Mouse (Mus musculus): ENCODE measurements at regions not wholly inside any gene's neighbourhood (a gene's known extent, or its start where the extent isn't known, plus 50 kb on each side); places are given as distances from the start of the nearest gene placed in this dataset.

GRCm38 (mm10) chr8:34691776-34692175, 580.2 kb upstream of the Gm10131 start:
- Histone ChIP-seq H3K4me3 (ENCODE audit: low read length) (no peak overlapping the region), H3K4me2 (replicated peaks; ENCODE audit: low read depth, low read length) (no peak overlapping the region), H3K4me1 (ENCODE audit: control insufficient read depth, insufficient read depth, low read length) (no peaks in the 10 kb centered on the region), H3K9me3 (ENCODE audit: control insufficient read depth, low read length) (no peaks in the 10 kb centered on the region), H3K9ac (ENCODE audit: low read depth, low read length) (no peak overlapping the region), H3K27ac (ENCODE audit: low read depth, low read length) (no peak overlapping the region), H3K36me3 (ENCODE audit: control insufficient read depth, insufficient read depth, low read length) (no peaks in the 10 kb centered on the region), H3K27me3 (ENCODE audit: control insufficient read depth, insufficient read depth, low read length) (no peaks in the 10 kb centered on the region)
- no peak for ATAC-seq (ENCODE audit: low FRiP score, low TSS enrichment)
- 72% methylated on average over 6 of the region's 6 CpGs for WGBS

GRCm38 (mm10) chr8:34689825-34690493, 578.4 kb upstream of the Gm10131 start:
- Histone ChIP-seq H3K36me3 (ENCODE audit: control insufficient read depth, insufficient read depth, low read length) (no peaks in the 10 kb centered on the region), H3K4me2 (replicated peaks; ENCODE audit: low read depth, low read length) (peak overlapping the region; percentile 28), H3K4me3 (ENCODE audit: low read length) (peak overlapping the region; percentile 17; the same call in 1 of the 2 replicates), H3K4me1 (ENCODE audit: control insufficient read depth, insufficient read depth, low read length) (no peaks in the 10 kb centered on the region), H3K27ac (ENCODE audit: low read depth, low read length) (no peak overlapping the region), H3K9ac (ENCODE audit: low read depth, low read length) (no peak overlapping the region), H3K9me3 (ENCODE audit: control insufficient read depth, low read length) (no peaks in the 10 kb centered on the region), H3K27me3 (ENCODE audit: control insufficient read depth, insufficient read depth, low read length) (no peaks in the 10 kb centered on the region)
- 26% methylated on average over 9 of the region's 9 CpGs for WGBS
- ATAC-seq (ENCODE audit: low FRiP score, low TSS enrichment) = no peak

GRCm38 (mm10) chr8:34689049-34689824, 577.7 kb upstream of the Gm10131 start:
- H3K27ac ChIP-seq (ENCODE audit: low read depth, low read length) = no peak overlapping the region
- peak overlapping the region; percentile 28 for H3K4me2 ChIP-seq (replicated peaks; ENCODE audit: low read depth, low read length)
- H3K27me3 ChIP-seq (ENCODE audit: control insufficient read depth, insufficient read depth, low read length) = no peaks in the 10 kb centered on the region
- no peak overlapping the region for H3K9ac ChIP-seq (ENCODE audit: low read depth, low read length)
- no peaks in the 10 kb centered on the region for H3K36me3 ChIP-seq (ENCODE audit: control insufficient read depth, insufficient read depth, low read length)
- H3K4me3 ChIP-seq (ENCODE audit: low read length) = peak overlapping the region; percentile 17; the same call in 1 of the 2 replicates
- H3K4me1 ChIP-seq (ENCODE audit: control insufficient read depth, insufficient read depth, low read length) = no peaks in the 10 kb centered on the region
- 17% methylated on average over 31 of the region's 33 CpGs for WGBS
- no peak; the same call in 1 of the 2 replicates for ATAC-seq (ENCODE audit: low FRiP score, low TSS enrichment)
- no peaks in the 10 kb centered on the region for H3K9me3 ChIP-seq (ENCODE audit: control insufficient read depth, low read length)

- Histone ChIP-seq H3K27ac (ENCODE audit: low read depth, low read length) (no peak overlapping the region), H3K36me3 (ENCODE audit: control insufficient read depth, insufficient read depth, low read length) (no peaks in the 10 kb centered on the region), H3K4me2 (replicated peaks; ENCODE audit: low read depth, low read length) (peak overlapping the region; percentile 28; the same call in 1 of the 2 replicates), H3K27me3 (ENCODE audit: control insufficient read depth, insufficient read depth, low read length) (no peaks in the 10 kb centered on the region), H3K9me3 (ENCODE audit: control insufficient read depth, low read length) (no peaks in the 10 kb centered on the region), H3K4me3 (ENCODE audit: low read length) (no peak overlapping the region), H3K9ac (ENCODE audit: low read depth, low read length) (no peak overlapping the region), H3K4me1 (ENCODE audit: control insufficient read depth, insufficient read depth, low read length) (no peaks in the 10 kb centered on the region)
- no peak for ATAC-seq (ENCODE audit: low FRiP score, low TSS enrichment)
- WGBS = 60% methylated on average over 20 of the region's 20 CpGs
Measured at GRCm38 (mm10) chr8:34688396-34689048, 577.0 kb upstream of the Gm10131 start.

GRCm38 (mm10) chr8:34686371-34686770, 574.8 kb upstream of the Gm10131 start:
- Histone ChIP-seq H3K4me2 (replicated peaks; ENCODE audit: low read depth, low read length) (no peak overlapping the region), H3K36me3 (ENCODE audit: control insufficient read depth, insufficient read depth, low read length) (no peaks in the 10 kb centered on the region), H3K4me3 (ENCODE audit: low read length) (no peak overlapping the region), H3K9ac (ENCODE audit: low read depth, low read length) (no peak overlapping the region), H3K27me3 (ENCODE audit: control insufficient read depth, insufficient read depth, low read length) (no peaks in the 10 kb centered on the region), H3K9me3 (ENCODE audit: control insufficient read depth, low read length) (no peaks in the 10 kb centered on the region), H3K27ac (ENCODE audit: low read depth, low read length) (no peak overlapping the region), H3K4me1 (ENCODE audit: control insufficient read depth, insufficient read depth, low read length) (no peaks in the 10 kb centered on the region)
- 90% methylated on average over 10 of the region's 10 CpGs for WGBS
- no peak for ATAC-seq (ENCODE audit: low FRiP score, low TSS enrichment)

- Histone ChIP-seq H3K9me3 (ENCODE audit: control insufficient read depth, low read length) (no peaks in the 10 kb centered on the region), H3K4me3 (ENCODE audit: low read length) (no peak overlapping the region), H3K4me2 (replicated peaks; ENCODE audit: low read depth, low read length) (no peak overlapping the region), H3K27ac (ENCODE audit: low read depth, low read length) (no peak overlapping the region), H3K27me3 (ENCODE audit: control insufficient read depth, insufficient read depth, low read length) (no peaks in the 10 kb centered on the region), H3K36me3 (ENCODE audit: control insufficient read depth, insufficient read depth, low read length) (no peaks in the 10 kb centered on the region), H3K4me1 (ENCODE audit: control insufficient read depth, insufficient read depth, low read length) (no peaks in the 10 kb centered on the region), H3K9ac (ENCODE audit: low read depth, low read length) (no peak overlapping the region)
- WGBS = 75% methylated on average over 7 of the region's 7 CpGs
- ATAC-seq (ENCODE audit: low FRiP score, low TSS enrichment) = no peak
Measured at GRCm38 (mm10) chr8:34684683-34685082, 573.1 kb upstream of the Gm10131 start.

- Histone ChIP-seq H3K4me2 (replicated peaks; ENCODE audit: low read depth, low read length) (no peak overlapping the region), H3K27ac (ENCODE audit: low read depth, low read length) (no peak overlapping the region), H3K4me3 (ENCODE audit: low read length) (no peak overlapping the region), H3K36me3 (ENCODE audit: control insufficient read depth, insufficient read depth, low read length) (no peaks in the 10 kb centered on the region), H3K9ac (ENCODE audit: low read depth, low read length) (no peak overlapping the region), H3K9me3 (ENCODE audit: control insufficient read depth, low read length) (no peaks in the 10 kb centered on the region), H3K4me1 (ENCODE audit: control insufficient read depth, insufficient read depth, low read length) (no peaks in the 10 kb centered on the region), H3K27me3 (ENCODE audit: control insufficient read depth, insufficient read depth, low read length) (no peaks in the 10 kb centered on the region)
- 75% methylated on average over 5 of the region's 5 CpGs for WGBS
- ATAC-seq (ENCODE audit: low FRiP score, low TSS enrichment) = no peak
Measured at GRCm38 (mm10) chr8:34683173-34683572, 571.6 kb upstream of the Gm10131 start.

- Histone ChIP-seq H3K27ac (ENCODE audit: low read depth, low read length) (no peak overlapping the region), H3K9ac (ENCODE audit: low read depth, low read length) (no peak overlapping the region), H3K4me2 (replicated peaks; ENCODE audit: low read depth, low read length) (no peak overlapping the region), H3K36me3 (ENCODE audit: control insufficient read depth, insufficient read depth, low read length) (no peaks in the 10 kb centered on the region), H3K27me3 (ENCODE audit: control insufficient read depth, insufficient read depth, low read length) (no peaks in the 10 kb centered on the region), H3K4me1 (ENCODE audit: control insufficient read depth, insufficient read depth, low read length) (no peaks in the 10 kb centered on the region), H3K4me3 (ENCODE audit: low read length) (no peak overlapping the region), H3K9me3 (ENCODE audit: control insufficient read depth, low read length) (no peaks in the 10 kb centered on the region)
- no peak for ATAC-seq (ENCODE audit: low FRiP score, low TSS enrichment)
- WGBS = 92% methylated on average over 8 of the region's 8 CpGs
Measured at GRCm38 (mm10) chr8:34682221-34682620, 570.7 kb upstream of the Gm10131 start.
